Mouse (Mus musculus) embryonic facial prominence, embryonic 11.5 days (tissue): Measurements from ENCODE around the gene Smim15. TPM values are rescaled to one million over a fixed set of nuclear protein-coding genes. Genes with fewer than 3 reads are reported as not detected.
A peak's percentile ranks its signal among the peaks of the same experiment; 100 is the strongest.

Source experiments
- ATAC-seq: fragments of 200-750 bp; cut with Nextera tagmentation; replicated peaks from 2 replicates; pipeline ENCODE4 v1.8.0; 2017; ENCODE audit warnings: low read depth; ENCODE audit not compliant: insufficient number of reproducible peaks, low FRiP score, low TSS enrichment
- DNase-seq: peaks from one replicate; pipeline ENCODE4 v3.0.0-alpha.2; 2015; ENCODE audit warnings: low spot score
- H3K27ac ChIP-seq: fragments of 300-500 bp; sonication (generic); replicated peaks from 2 replicates; pipeline ENCODE4 v1.5.1; 2014; ENCODE audit warnings: mild to moderate bottlenecking, low read depth, low read length, control low read depth
- H3K27me3 ChIP-seq: fragments of 300-500 bp; sonication (generic); 2 replicates; pipeline ENCODE4 v1.6.1; 2014; ENCODE audit warnings: mild to moderate bottlenecking, low read length, moderate library complexity, mixed read lengths; ENCODE audit not compliant: control insufficient read depth, insufficient read depth
- H3K36me3 ChIP-seq: fragments of 300-500 bp; sonication (generic); replicated peaks from 2 replicates; pipeline ENCODE4 v1.6.1; 2014; ENCODE audit warnings: low read depth, mild to moderate bottlenecking, low read length, moderate library complexity, mixed read lengths; ENCODE audit not compliant: control insufficient read depth, insufficient read depth
- H3K4me1 ChIP-seq: fragments of 300-500 bp; sonication (generic); 2 replicates; pipeline ENCODE4 v1.6.1; 2014; ENCODE audit warnings: low read length, mixed read lengths; ENCODE audit not compliant: control insufficient read depth, insufficient read depth
- H3K4me2 ChIP-seq: fragments of 300-500 bp; sonication (generic); 2 replicates; pipeline ENCODE4 v1.6.1; 2014; ENCODE audit warnings: low read depth, mild to moderate bottlenecking, control low read depth, low read length, moderate library complexity
- H3K4me3 ChIP-seq: fragments of 300-500 bp; sonication (generic); 2 replicates; pipeline ENCODE4 v1.5.1; 2014; ENCODE audit warnings: low read depth, low read length, control low read depth
- H3K9ac ChIP-seq: fragments of 300-500 bp; sonication (generic); replicated peaks from 2 replicates; pipeline ENCODE4 v1.6.1; 2014; ENCODE audit warnings: mild to moderate bottlenecking, control low read depth, low read length
- H3K9me3 ChIP-seq: fragments of 300-500 bp; sonication (generic); replicated peaks from 2 replicates; pipeline ENCODE4 v1.6.1; 2016; ENCODE audit warnings: mild to moderate bottlenecking, low read length, inconsistent platforms, mixed read lengths; ENCODE audit not compliant: control insufficient read depth
- WGBS: fragments of 180-500 bp; shearing (Covaris S2); extraction: QIAGEN DNeasy Blood & Tissue Kit; methylation state at CpG from one replicate; pipeline ENCODE4 v1.1.7; 2014; 5-methylcytosine and 5-hydroxymethylcytosine counted together
- polyA plus RNA-seq: library from polyadenylated mRNA; unstranded; fragments of >200 nt; fragmentation: Nextera tagmentation; extraction: Ambion mirVana; gene quantifications from 2 replicates; pipeline ENCODE4 v1.2.1, GENCODE M21; 2014

Gene Smim15
- polyA plus RNA-seq, 1 experiment from 2014 or later: 71.4 TPM

- H3K27me3 ChIP-seq: no peaks in the 10 kb centered on the region
- WGBS: 88% methylated on average over 3 of the region's 3 CpGs
- no peak overlapping the region for H3K9ac ChIP-seq
- DNase-seq (no peak), ATAC-seq (no peak)
- H3K4me2 ChIP-seq: no peak overlapping the region
- no peak overlapping the region for H3K4me3 ChIP-seq
- H3K36me3 ChIP-seq: no peaks in the 10 kb centered on the region
- no peak overlapping the region for H3K27ac ChIP-seq
- H3K4me1 ChIP-seq: peaks cover 2% of the 10 kb centered on the region; the same call in 1 of the 2 replicates
- H3K9me3 ChIP-seq: no peaks in the 10 kb centered on the region
Observed at GRCm38 (mm10) chr13:108046071-108046470, 1.8 kb downstream of the Smim15 start.

GRCm38 (mm10) chr13:108046891-108047290 is 2.6 kb downstream of the Smim15 start:
- no peak overlapping the region for H3K4me3 ChIP-seq

GRCm38 (mm10) chr13:108047364-108047763 is 3.1 kb downstream of the Smim15 start:
- Histone ChIP-seq H3K4me3 (no peak overlapping the region), H3K27ac (no peak overlapping the region), H3K36me3 (no peaks in the 10 kb centered on the region), H3K9ac (no peak overlapping the region), H3K4me2 (no peak overlapping the region), H3K4me1 (no peaks in the 10 kb centered on the region; the same call in 1 of the 2 replicates), H3K27me3 (no peaks in the 10 kb centered on the region), H3K9me3 (no peaks in the 10 kb centered on the region)
- DNase-seq: no peak
- 91% methylated on average over 6 of the region's 6 CpGs for WGBS
- ATAC-seq: no peak

More at GRCm38 (mm10) chr13:108046891-108047290, 2.6 kb downstream of the Smim15 start:
- Histone ChIP-seq H3K4me1 (no peaks in the 10 kb centered on the region; the same call in 1 of the 2 replicates), H3K4me2 (no peak overlapping the region), H3K27ac (no peak overlapping the region), H3K36me3 (no peaks in the 10 kb centered on the region), H3K9me3 (no peaks in the 10 kb centered on the region), H3K27me3 (no peaks in the 10 kb centered on the region), H3K9ac (no peak overlapping the region)
- DNase-seq: no peak
- WGBS: 78% methylated on average over 6 of the region's 6 CpGs
- no peak for ATAC-seq

- Histone ChIP-seq H3K36me3 (no peaks in the 10 kb centered on the region), H3K9me3 (no peaks in the 10 kb centered on the region), H3K27ac (no peak overlapping the region), H3K27me3 (no peaks in the 10 kb centered on the region), H3K4me1 (no peaks in the 10 kb centered on the region), H3K9ac (no peak overlapping the region), H3K4me2 (no peak overlapping the region), H3K4me3 (no peak overlapping the region)
- DNase-seq: no peak
- WGBS: 70% methylated on average over 3 of the region's 3 CpGs
- ATAC-seq: no peak
Observed at GRCm38 (mm10) chr13:108056896-108057295, 12.7 kb downstream of the Smim15 start.

GRCm38 (mm10) chr13:108060286-108060885 is 16.1 kb downstream of the Smim15 start:
- ATAC-seq (no peak; the same call in 1 of the 2 replicates), DNase-seq (peak; percentile 18)
- H3K9me3 ChIP-seq: no peaks in the 10 kb centered on the region
- no peaks in the 10 kb centered on the region for H3K27me3 ChIP-seq
- no peak overlapping the region for H3K4me3 ChIP-seq
- H3K9ac ChIP-seq: no peak overlapping the region
- WGBS: 30% methylated on average over 7 of the region's 7 CpGs
- no peaks in the 10 kb centered on the region for H3K36me3 ChIP-seq
- H3K27ac ChIP-seq: no peak overlapping the region
- no peaks in the 10 kb centered on the region for H3K4me1 ChIP-seq
- H3K4me2 ChIP-seq: no peak overlapping the region

GRCm38 (mm10) chr13:108060936-108061578 is 16.8 kb downstream of the Smim15 start:
- H3K9me3 ChIP-seq: no peaks in the 10 kb centered on the region
- H3K27ac ChIP-seq: no peak overlapping the region
- no peak overlapping the region for H3K4me3 ChIP-seq
- H3K9ac ChIP-seq: no peak overlapping the region
- no peaks in the 10 kb centered on the region for H3K4me1 ChIP-seq
- DNase-seq (no peak), ATAC-seq (no peak)
- no peaks in the 10 kb centered on the region for H3K36me3 ChIP-seq
- no peak overlapping the region for H3K4me2 ChIP-seq
- WGBS: 57% methylated on average over 8 of the region's 8 CpGs
- no peaks in the 10 kb centered on the region for H3K27me3 ChIP-seq

GRCm38 (mm10) chr13:108062900-108063299 is 18.7 kb downstream of the Smim15 start:
- H3K4me3 ChIP-seq: no peak overlapping the region
- whole genome bisulfite sequencing: 66% methylated on average over 5 of the region's 5 CpGs
- H3K4me2 ChIP-seq: no peak overlapping the region
- no peaks in the 10 kb centered on the region for H3K4me1 ChIP-seq
- H3K27ac ChIP-seq: no peak overlapping the region
- ATAC-seq (no peak), DNase-seq (no peak)
- no peaks in the 10 kb centered on the region for H3K9me3 ChIP-seq
- no peaks in the 10 kb centered on the region for H3K36me3 ChIP-seq
- H3K9ac ChIP-seq: no peak overlapping the region
- no peaks in the 10 kb centered on the region for H3K27me3 ChIP-seq

- ATAC-seq (no peak), DNase-seq (no peak)
- H3K9me3 ChIP-seq: no peaks in the 10 kb centered on the region
- H3K4me1 ChIP-seq: no peaks in the 10 kb centered on the region
- no peak overlapping the region for H3K4me2 ChIP-seq
- H3K27ac ChIP-seq: no peak overlapping the region
- no peaks in the 10 kb centered on the region for H3K27me3 ChIP-seq
- no peaks in the 10 kb centered on the region for H3K36me3 ChIP-seq
- 85% methylated on average over 11 of the region's 11 CpGs for WGBS
- no peak overlapping the region for H3K9ac ChIP-seq
- no peak overlapping the region for H3K4me3 ChIP-seq
Observed at GRCm38 (mm10) chr13:108063374-108064134, 19.3 kb downstream of the Smim15 start.
